Mouse (Mus musculus): Measurements from ENCODE around the gene Mrps23.

GRCm38 (mm10) chr11:88164801-88165377 is 39.3 kb upstream of the Mrps23 start:
- TF ChIP-seq CTCF (IDR thresholded peaks at IDR 0.05; ENCODE audit: low read depth) (no peak), EP300 (IDR thresholded peaks at IDR 0.05; ENCODE audit: low read depth) (peak; percentile 79)

All from heart, postnatal 0 days (tissue).